Mouse (Mus musculus) kidney, embryonic 15.5 days (tissue): ENCODE results near the gene Rrp36. TPM values are rescaled to one million over a fixed set of nuclear protein-coding genes. Genes with fewer than 3 reads are reported as not detected.

Source experiments
- ATAC-seq: fragments of 200-750 bp; cut with Nextera tagmentation; replicated peaks from 2 replicates; pipeline ENCODE4 v1.8.0; 2017; ENCODE audit warnings: moderate TSS enrichment; ENCODE audit not compliant: low FRiP score
- H3K27ac ChIP-seq: fragments of 300-500 bp; sonication (generic); 2 replicates; pipeline ENCODE4 v1.5.1; 2015; ENCODE audit warnings: mild to moderate bottlenecking, inconsistent platforms
- H3K27me3 ChIP-seq: fragments of 300-500 bp; sonication (generic); 2 replicates; pipeline ENCODE4 v1.6.1; 2015; ENCODE audit warnings: inconsistent platforms
- H3K36me3 ChIP-seq: fragments of 300-500 bp; sonication (generic); 2 replicates; pipeline ENCODE4 v1.6.1; 2015; ENCODE audit warnings: inconsistent platforms
- H3K4me1 ChIP-seq: fragments of 300-500 bp; sonication (generic); 2 replicates; pipeline ENCODE4 v1.6.1; 2015; ENCODE audit warnings: inconsistent platforms
- H3K4me2 ChIP-seq: fragments of 300-500 bp; sonication (generic); 2 replicates; pipeline ENCODE4 v1.6.1; 2015; ENCODE audit warnings: moderate library complexity, mild to moderate bottlenecking, inconsistent platforms
- H3K4me3 ChIP-seq: fragments of 300-500 bp; sonication (generic); replicated peaks from 2 replicates; pipeline ENCODE4 v1.5.1; 2015; ENCODE audit warnings: mild to moderate bottlenecking, inconsistent platforms
- H3K9ac ChIP-seq: fragments of 300-500 bp; sonication (generic); 2 replicates; pipeline ENCODE4 v1.6.1; 2015; ENCODE audit warnings: mild to moderate bottlenecking, inconsistent platforms
- H3K9me3 ChIP-seq: fragments of 300-500 bp; sonication (generic); replicated peaks from 2 replicates; pipeline ENCODE4 v1.6.1; 2016; ENCODE audit warnings: inconsistent platforms
- WGBS: fragments of 180-500 bp; shearing (Covaris S2); methylation state at CpG from one replicate; pipeline ENCODE4 v1.1.7; 2015; ENCODE audit warnings: mixed read lengths; 5-methylcytosine and 5-hydroxymethylcytosine counted together
- polyA plus RNA-seq: library from polyadenylated mRNA; unstranded; fragments of >200 nt; fragmentation: Nextera tagmentation; extraction: Ambion mirVana; gene quantifications from 2 replicates; pipeline ENCODE4 v1.2.1, GENCODE M21; 2015

Rrp36 gene
- polyA plus RNA-seq, 1 experiment from 2014 or later = 65.4 TPM

DNA sequence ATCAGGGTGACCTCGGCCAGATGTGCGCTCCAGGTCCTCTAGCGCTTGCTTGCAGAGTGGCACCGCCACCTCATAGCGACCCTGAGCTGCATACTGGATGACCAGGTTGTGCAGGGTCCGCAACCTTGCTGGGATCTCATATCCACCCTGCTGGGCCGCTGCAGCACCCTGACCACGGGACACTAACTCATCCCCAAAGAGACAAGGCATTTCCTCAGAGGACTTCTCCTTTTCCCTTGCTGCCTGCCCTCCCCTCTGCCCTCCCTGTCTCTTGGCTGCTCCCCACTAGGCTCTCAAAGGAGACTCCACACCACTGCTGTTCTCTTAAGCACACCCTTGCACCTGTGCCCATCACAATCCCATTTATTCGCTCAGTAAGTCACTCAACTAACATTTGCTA is 34.2 kb downstream of the Rrp36 start:
- 56% methylated on average over 9 of the region's 9 CpGs for WGBS
- peaks cover 47% of the 10 kb centered on the region for H3K36me3 ChIP-seq
- H3K27ac ChIP-seq = peak overlapping the region; percentile 1; the same call in 1 of the 2 replicates
- H3K27me3 ChIP-seq = no peaks in the 10 kb centered on the region
- no peaks in the 10 kb centered on the region for H3K9me3 ChIP-seq
- no peak for ATAC-seq
- H3K4me1 ChIP-seq = peaks cover 31% of the 10 kb centered on the region
- H3K4me2 ChIP-seq = no peak overlapping the region
- H3K4me3 ChIP-seq = no peak overlapping the region
- H3K9ac ChIP-seq = no peak overlapping the region

GRCm38 (mm10) chr17:46636831-46637523 is 37.2 kb downstream of the Rrp36 start:
- H3K9me3 ChIP-seq = no peaks in the 10 kb centered on the region
- 0 out of 2 replicates have a peak, but pooled peaks have one; percentile 17 for ATAC-seq
- H3K27ac ChIP-seq = no peak overlapping the region
- H3K9ac ChIP-seq = no peak overlapping the region
- peaks cover 21% of the 10 kb centered on the region for H3K4me1 ChIP-seq
- WGBS = 15% methylated on average over 15 of the region's 15 CpGs
- no peaks in the 10 kb centered on the region for H3K27me3 ChIP-seq
- peak overlapping the region; percentile 50 for H3K4me2 ChIP-seq
- peak overlapping the region; percentile 15; the same call in 1 of the 2 replicates for H3K4me3 ChIP-seq
- H3K36me3 ChIP-seq = peaks cover 65% of the 10 kb centered on the region

- Histone ChIP-seq H3K36me3 (peaks cover 30% of the 10 kb centered on the region; the same call in 1 of the 2 replicates), H3K4me3 (peak overlapping the region; percentile 89), H3K4me2 (peak overlapping the region; percentile 71), H3K9me3 (no peaks in the 10 kb centered on the region), H3K4me1 (peaks cover 59% of the 10 kb centered on the region), H3K9ac (peak overlapping the region; percentile 99; the same call in 1 of the 2 replicates), H3K27ac (peak overlapping the region; percentile 98), H3K27me3 (no peaks in the 10 kb centered on the region)
- WGBS = 10% methylated on average over 11 of the region's 12 CpGs
- ATAC-seq = peak; percentile 88
Measured at GRCm38 (mm10) chr17:46629685-46630441, 44.3 kb downstream of the Rrp36 start.

DNA sequence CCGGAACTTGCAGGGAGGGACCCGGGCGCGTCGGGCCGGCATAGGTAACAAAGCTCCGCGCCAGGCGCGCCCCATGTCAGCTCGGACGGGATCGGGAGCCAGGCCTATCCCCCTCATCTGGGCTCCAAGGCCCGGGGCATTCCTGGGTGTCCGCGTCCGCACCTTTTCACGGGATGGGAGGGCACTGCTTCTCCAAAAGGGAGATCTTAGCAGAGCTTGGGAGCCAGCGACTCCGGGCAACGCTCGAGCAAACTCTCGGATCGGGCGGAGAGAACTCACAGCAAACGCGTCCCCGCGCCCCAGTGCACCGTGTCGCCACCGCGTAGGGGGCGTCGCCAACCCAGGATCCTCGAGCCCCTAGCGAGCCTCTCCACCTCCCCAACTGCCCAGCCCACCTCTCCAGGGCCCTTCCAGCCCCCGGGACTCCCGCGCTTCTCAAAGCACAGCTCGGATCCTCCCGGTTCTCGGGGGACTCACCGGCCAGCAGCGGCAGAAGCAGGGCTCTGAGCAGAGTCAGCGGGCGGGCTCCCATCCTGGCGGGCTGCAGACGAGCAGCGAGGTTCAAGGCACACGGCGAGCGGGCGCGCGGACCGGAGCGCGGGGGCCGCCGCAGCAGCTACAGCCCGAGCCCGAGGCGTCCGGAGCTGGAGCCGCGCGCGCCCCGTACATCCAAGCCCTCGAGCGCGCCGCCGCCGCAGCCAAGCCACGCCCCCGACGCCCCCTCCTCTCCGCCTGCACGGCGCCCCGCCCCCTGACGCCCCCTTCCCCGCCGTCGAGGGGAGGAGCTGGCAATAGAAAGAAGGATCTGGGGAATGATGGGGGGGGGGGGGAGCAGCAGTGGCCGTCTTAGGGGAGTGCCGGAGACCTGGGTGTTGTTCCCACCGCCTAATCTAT is 45.1 kb downstream of the Rrp36 start, which contains the start of gene Ptk7:
Gene Ptk7 (minus strand): TSS at position 714 of the 894 bp plus-strand sequence.
- Histone ChIP-seq H3K9ac (peak within 1 kb of the TSS; percentile 99), H3K4me1 (peaks cover 68% of the 10 kb centered on the region), H3K27ac (peak within 1 kb of the TSS; percentile 98), H3K9me3 (no peaks in the 10 kb centered on the region), H3K36me3 (peaks cover 24% of the 10 kb centered on the region; the same call in 1 of the 2 replicates), H3K4me3 (peak within 1 kb of the TSS; percentile 89), H3K27me3 (no peaks in the 10 kb centered on the region), H3K4me2 (peak within 1 kb of the TSS; percentile 71)
- peak; percentile 68 for ATAC-seq
- WGBS = under 1% methylated on average over 89 of the region's 90 CpGs

- Histone ChIP-seq H3K9me3 (no peaks in the 10 kb centered on the region), H3K4me2 (peak overlapping the region; percentile 71), H3K36me3 (peaks cover 20% of the 10 kb centered on the region; the same call in 1 of the 2 replicates), H3K27me3 (no peaks in the 10 kb centered on the region), H3K27ac (peak overlapping the region; percentile 98), H3K4me1 (peaks cover 74% of the 10 kb centered on the region), H3K4me3 (peak overlapping the region; percentile 89), H3K9ac (peak overlapping the region; percentile 99)
- no peak for ATAC-seq
- WGBS = under 1% methylated on average over 13 of the region's 13 CpGs
Measured at GRCm38 (mm10) chr17:46628471-46628790, 45.7 kb downstream of the Rrp36 start.

DNA sequence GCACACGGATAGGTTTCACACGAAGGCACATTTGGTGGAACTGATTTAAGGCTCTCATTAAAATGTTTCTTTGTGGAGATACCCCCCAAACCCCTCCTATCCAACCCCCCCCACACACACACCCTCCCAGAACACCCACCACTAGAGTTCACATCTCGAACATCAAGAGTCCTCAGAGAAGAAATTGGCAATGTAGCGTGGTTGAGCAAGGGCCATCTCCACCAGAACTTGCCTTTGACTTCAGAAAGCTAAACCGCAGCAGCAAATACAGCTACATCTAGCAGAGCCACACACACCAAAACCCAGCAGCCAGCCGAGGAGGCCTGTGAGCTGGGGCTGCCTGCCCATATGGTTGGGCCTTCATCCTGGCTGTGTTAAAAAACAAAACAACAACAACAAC is 46.7 kb downstream of the Rrp36 start:
- peak overlapping the region; percentile 89 for H3K4me3 ChIP-seq
- H3K9me3 ChIP-seq = no peaks in the 10 kb centered on the region
- H3K4me1 ChIP-seq = peaks cover 84% of the 10 kb centered on the region
- H3K9ac ChIP-seq = peak overlapping the region; percentile 99
- no peak for ATAC-seq
- H3K27ac ChIP-seq = peak overlapping the region; percentile 98
- no peaks in the 10 kb centered on the region for H3K27me3 ChIP-seq
- 17% methylated on average over 6 of the region's 6 CpGs for WGBS
- peak overlapping the region; percentile 71 for H3K4me2 ChIP-seq
- peaks cover 10% of the 10 kb centered on the region; the same call in 1 of the 2 replicates for H3K36me3 ChIP-seq

DNA sequence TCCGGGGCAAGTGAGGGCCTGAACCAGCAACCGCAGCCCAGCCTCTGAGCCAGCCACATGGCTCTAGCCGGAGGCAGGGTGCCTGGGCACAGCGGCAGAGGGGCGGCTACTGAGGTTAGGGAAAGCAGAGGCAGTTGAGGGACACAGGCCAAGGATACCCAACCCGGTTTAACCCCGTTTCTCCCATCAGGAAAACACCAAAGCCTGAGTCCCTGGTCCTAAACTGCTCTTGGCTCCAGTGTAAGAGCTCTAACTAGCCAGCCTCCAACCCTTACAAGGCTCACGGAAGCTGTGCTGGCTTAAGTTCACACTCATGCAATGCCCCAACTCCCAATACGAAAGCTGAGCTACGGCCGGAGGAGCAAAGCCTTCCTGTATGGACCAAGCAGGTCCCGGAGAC is 49.6 kb downstream of the Rrp36 start:
- no peaks in the 10 kb centered on the region for H3K36me3 ChIP-seq
- no peak for ATAC-seq
- H3K9ac ChIP-seq = peak overlapping the region; percentile 1; the same call in 1 of the 2 replicates
- H3K4me3 ChIP-seq = peak overlapping the region; percentile 24
- WGBS = 29% methylated on average over 12 of the region's 12 CpGs
- H3K4me1 ChIP-seq = peaks cover 88% of the 10 kb centered on the region
- peak overlapping the region; percentile 71 for H3K4me2 ChIP-seq
- H3K9me3 ChIP-seq = no peaks in the 10 kb centered on the region
- H3K27ac ChIP-seq = peak overlapping the region; percentile 78
- H3K27me3 ChIP-seq = no peaks in the 10 kb centered on the region

- WGBS = 16% methylated on average over 10 of the region's 10 CpGs
- H3K4me3 ChIP-seq = peak overlapping the region; percentile 24
- ATAC-seq = no peak
Measured at GRCm38 (mm10) chr17:46623819-46624557, 50.2 kb downstream of the Rrp36 start.

GRCm38 (mm10) chr17:46622269-46622668 is 51.9 kb downstream of the Rrp36 start:
- 56% methylated on average over 11 of the region's 11 CpGs for WGBS
- no peak for ATAC-seq
- peak overlapping the region; percentile 37 for H3K4me2 ChIP-seq
- H3K27ac ChIP-seq = peak overlapping the region; percentile 98
- H3K9me3 ChIP-seq = no peaks in the 10 kb centered on the region
- no peak overlapping the region for H3K4me3 ChIP-seq
- H3K36me3 ChIP-seq = no peaks in the 10 kb centered on the region
- H3K9ac ChIP-seq = no peak overlapping the region
- H3K4me1 ChIP-seq = peaks cover 100% of the 10 kb centered on the region
- no peaks in the 10 kb centered on the region for H3K27me3 ChIP-seq

More at GRCm38 (mm10) chr17:46623819-46624557, 50.2 kb downstream of the Rrp36 start:
- H3K9ac ChIP-seq = peak overlapping the region; percentile 1; the same call in 1 of the 2 replicates
- H3K27ac ChIP-seq = peak overlapping the region; percentile 78
- no peaks in the 10 kb centered on the region for H3K36me3 ChIP-seq
- H3K4me1 ChIP-seq = peaks cover 91% of the 10 kb centered on the region
- H3K27me3 ChIP-seq = no peaks in the 10 kb centered on the region
- peak overlapping the region; percentile 71 for H3K4me2 ChIP-seq
- H3K9me3 ChIP-seq = no peaks in the 10 kb centered on the region

DNA sequence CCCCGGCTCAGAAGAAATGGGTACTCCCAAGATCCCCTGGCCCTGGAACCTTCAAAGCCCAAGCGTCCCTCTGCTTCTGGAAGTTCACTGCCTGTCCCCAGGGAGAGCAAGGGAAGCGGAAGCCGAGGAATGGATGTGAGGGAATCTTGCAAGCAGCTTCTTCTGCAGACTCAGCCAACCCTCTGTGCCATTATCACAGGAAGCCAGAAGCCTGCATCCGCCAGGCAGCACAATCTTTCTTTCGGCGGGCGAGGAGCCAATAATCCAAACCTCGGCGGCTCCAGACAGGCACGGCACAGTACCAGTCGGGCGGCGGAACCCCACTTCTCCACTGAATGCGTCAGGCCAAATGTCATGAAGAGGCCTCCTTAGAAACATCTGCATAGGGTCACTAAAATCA is 52.8 kb downstream of the Rrp36 start:
- WGBS = 27% methylated on average over 15 of the region's 15 CpGs
- no peaks in the 10 kb centered on the region for H3K9me3 ChIP-seq
- H3K4me2 ChIP-seq = peak overlapping the region; percentile 37
- H3K27me3 ChIP-seq = no peaks in the 10 kb centered on the region
- H3K36me3 ChIP-seq = no peaks in the 10 kb centered on the region
- H3K9ac ChIP-seq = peak overlapping the region; percentile 25; the same call in 1 of the 2 replicates
- no peak for ATAC-seq
- H3K4me1 ChIP-seq = peaks cover 100% of the 10 kb centered on the region
- H3K4me3 ChIP-seq = peak overlapping the region; percentile 8; the same call in 1 of the 2 replicates
- H3K27ac ChIP-seq = peak overlapping the region; percentile 98
